Mouse (Mus musculus): Measurements from ENCODE around the gene Tead3. TPM values are rescaled to one million over a fixed set of nuclear protein-coding genes. Genes with fewer than 3 reads are reported as not detected.

The Tead3 gene
- polyA plus RNA-seq (2012; rRNA removed) = 15.7 and 17.8 TPM in 2 replicates

DNA sequence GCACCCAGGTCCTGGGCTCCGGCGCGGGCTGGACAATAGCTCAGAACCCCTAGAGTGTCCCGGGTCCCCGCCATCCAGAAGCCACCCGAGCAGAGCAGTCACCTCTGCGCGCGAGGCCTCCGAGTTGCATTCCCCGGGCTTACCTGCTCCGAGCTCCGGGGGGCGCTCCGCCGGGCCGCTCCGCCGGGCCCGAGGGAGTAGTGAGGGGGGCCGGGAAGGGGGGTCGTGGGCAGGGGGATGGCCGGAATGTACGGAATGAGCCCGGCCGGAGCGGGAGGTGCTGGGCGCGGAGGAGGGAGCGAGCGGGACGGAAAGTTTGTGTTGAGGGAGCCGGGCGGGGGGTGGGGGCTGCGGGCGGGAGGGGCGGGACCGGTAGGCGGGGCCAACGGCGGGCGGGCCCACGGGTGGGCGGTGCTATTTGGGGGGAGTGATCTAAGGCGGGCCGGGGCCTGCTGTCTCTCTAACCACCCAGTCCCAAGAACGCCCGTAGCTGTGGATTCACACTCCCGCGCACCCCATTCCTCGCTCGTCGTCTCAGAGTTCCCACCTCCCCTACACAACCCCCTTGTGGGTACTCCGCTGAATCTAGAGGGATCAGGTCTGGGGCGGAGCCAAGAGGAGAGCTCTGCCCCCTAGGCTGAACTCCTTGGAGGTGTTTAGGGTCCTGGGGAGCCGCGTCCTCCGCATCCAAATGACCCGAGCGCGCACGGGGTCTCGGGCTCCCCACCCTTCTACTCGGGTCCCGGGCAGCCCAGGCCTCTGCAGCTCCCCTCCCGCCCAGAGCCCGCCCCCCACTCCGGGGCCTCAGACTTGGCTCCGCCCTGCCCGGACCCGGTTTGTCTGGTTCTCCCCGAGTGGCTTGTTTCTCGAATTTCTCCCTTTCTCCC is at the start of gene Tead3:
Gene Tead3 (minus strand): TSS at position 352 of the 887 bp plus-strand sequence.
- TF ChIP-seq POLR2A (IDR thresholded peaks at IDR 0.05; ENCODE audit: low read depth, low read length) (peak; percentile 43), CTCF (conservative IDR thresholded peaks at IDR 0.05; ENCODE audit: insufficient read depth, insufficient read length, low read depth, low read length) (no peak)

DNA sequence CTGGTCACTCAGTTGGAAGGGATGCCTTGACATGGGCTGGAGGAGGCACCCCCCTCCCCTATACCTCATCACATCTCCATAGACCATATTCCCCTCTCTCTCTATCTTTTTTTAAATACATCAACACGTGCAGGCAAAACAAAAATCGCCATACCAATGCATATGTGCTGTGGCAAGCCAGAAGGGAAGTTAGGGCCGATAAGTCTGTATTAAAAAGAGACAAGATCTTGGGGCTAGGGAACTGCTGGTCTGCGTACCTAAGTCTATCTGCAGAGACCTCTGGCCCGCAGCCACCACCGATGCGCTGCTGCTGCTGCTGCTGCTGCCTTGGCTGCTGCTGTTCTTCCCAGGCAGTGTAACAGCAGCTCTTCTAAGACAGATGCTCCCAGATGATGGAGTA is 44.4 kb upstream of the Tead3 start:
- DNase-seq = no peak
- no peak for TF ChIP-seq CTCF (conservative IDR thresholded peaks at IDR 0.05; ENCODE audit: insufficient read depth, insufficient read length, low read depth, low read length)
- TF ChIP-seq POLR2A (IDR thresholded peaks at IDR 0.05; ENCODE audit: low read depth, low read length) = no peak
- H3K4me3 ChIP-seq (ENCODE audit: insufficient read depth, low read depth, low read length) = no peak overlapping the region
- WGBS = 93% methylated on average over 7 of the region's 7 CpGs
- H3K4me1 ChIP-seq (ENCODE audit: control insufficient read depth, insufficient read depth, low read length) = no peaks in the 10 kb centered on the region
- no peaks in the 10 kb centered on the region for H3K27me3 ChIP-seq (replicated peaks; ENCODE audit: control insufficient read depth, insufficient read depth, low read length)
- no peaks in the 10 kb centered on the region; the same call in 1 of the 2 replicates for H3K36me3 ChIP-seq (ENCODE audit: control insufficient read depth, insufficient read depth, low read length)
- no peak overlapping the region for H3K27ac ChIP-seq (ENCODE audit: insufficient read depth, low read depth, low read length)

More for the DNA sequence above, at the start of gene Tead3:
- DNase-seq = peak; percentile 83
- peak within 1 kb of the TSS; percentile 88 for H3K27ac ChIP-seq (ENCODE audit: insufficient read depth, low read depth, low read length)
- WGBS = 2% methylated on average over 65 of the region's 73 CpGs
- H3K27me3 ChIP-seq (replicated peaks; ENCODE audit: control insufficient read depth, insufficient read depth, low read length) = no peaks in the 10 kb centered on the region
- no peaks in the 10 kb centered on the region for H3K36me3 ChIP-seq (ENCODE audit: control insufficient read depth, insufficient read depth, low read length)
- peaks cover 7% of the 10 kb centered on the region; the same call in 1 of the 2 replicates for H3K4me1 ChIP-seq (ENCODE audit: control insufficient read depth, insufficient read depth, low read length)
- peak within 1 kb of the TSS; percentile 75 for H3K4me3 ChIP-seq (ENCODE audit: insufficient read depth, low read depth, low read length)

DNA sequence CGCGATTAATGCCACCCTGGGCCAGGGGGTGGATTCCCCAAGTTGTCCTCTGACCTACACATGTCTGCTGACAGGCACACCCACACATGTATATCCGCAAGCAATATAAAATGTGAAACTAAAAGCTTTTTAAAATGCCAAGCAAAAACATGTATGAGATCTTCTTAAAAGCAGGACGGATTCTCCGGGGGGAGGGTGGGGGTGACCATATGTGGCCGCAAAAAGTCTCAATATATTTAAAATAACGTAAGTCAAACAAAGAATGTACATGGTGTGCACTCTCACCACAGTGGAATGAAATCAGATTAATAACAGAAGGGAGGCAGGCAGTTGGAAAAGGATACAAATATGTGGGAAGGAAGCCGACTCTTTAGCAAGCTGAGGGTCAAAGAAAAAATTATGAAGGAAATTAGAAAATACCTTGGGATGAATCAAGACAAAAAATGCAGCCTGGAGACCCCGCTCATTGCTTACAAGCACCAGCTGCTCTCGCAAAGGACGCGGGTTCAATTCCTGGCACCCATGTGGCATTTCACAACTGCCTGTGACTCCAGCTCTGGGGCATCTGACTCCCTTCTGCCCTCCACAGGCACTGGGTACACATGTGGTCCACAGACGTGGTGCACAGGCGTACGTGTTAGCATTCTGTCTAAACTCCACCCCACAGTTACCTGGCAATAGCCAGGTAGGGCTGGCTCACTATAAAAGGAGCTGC is 43.6 kb upstream of the Tead3 start:
- TF ChIP-seq POLR2A (IDR thresholded peaks at IDR 0.05; ENCODE audit: low read depth, low read length) (no peak), CTCF (conservative IDR thresholded peaks at IDR 0.05; ENCODE audit: insufficient read depth, insufficient read length, low read depth, low read length) (no peak)
- no peak for DNase-seq
- Histone ChIP-seq H3K27ac (ENCODE audit: insufficient read depth, low read depth, low read length) (no peak overlapping the region), H3K4me1 (ENCODE audit: control insufficient read depth, insufficient read depth, low read length) (no peaks in the 10 kb centered on the region), H3K36me3 (ENCODE audit: control insufficient read depth, insufficient read depth, low read length) (no peaks in the 10 kb centered on the region; the same call in 1 of the 2 replicates), H3K4me3 (ENCODE audit: insufficient read depth, low read depth, low read length) (no peak overlapping the region), H3K27me3 (replicated peaks; ENCODE audit: control insufficient read depth, insufficient read depth, low read length) (no peaks in the 10 kb centered on the region)
- WGBS = 69% methylated on average over 15 of the region's 15 CpGs

DNA sequence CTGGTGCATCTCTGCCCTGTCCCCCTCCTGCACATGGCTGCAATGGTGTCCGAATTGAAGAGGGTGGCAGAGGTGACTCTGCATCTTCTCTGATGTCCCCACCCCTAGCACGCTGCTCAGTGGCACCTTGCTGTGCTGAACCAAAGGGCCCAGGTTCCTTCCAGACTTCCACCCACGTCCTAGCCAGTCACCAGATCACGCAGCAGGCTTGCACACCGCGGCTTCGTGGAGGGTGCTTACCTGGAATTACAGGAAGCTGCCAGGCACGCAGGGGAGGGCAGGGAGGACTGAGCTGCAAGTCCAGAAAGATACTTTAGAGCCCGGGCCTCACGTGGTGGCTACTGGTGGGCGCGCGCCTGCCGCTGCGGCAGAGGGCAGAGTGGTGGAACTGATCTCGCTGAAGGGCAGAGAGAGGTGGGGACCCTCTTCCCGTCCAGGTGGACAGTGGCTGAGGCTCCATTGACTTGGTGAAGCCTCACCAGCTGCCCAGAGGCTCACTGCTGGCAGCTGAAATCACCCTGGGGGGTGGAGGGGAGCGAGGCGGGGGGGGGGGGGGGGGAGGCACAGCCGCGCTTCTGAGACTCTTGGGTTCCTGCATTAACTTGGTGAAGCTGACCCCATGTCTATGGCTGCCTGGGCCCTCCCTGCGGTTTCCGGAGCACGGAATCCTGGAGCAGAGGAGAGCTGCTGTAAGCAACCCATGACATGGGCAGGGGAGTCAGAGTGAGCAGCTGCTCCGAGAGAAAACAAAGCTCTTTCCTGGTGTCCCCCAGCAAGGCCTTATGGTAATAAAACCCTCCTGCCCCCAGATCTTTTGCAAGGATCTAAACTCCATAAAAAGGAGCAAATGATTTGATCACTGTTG is 41.2 kb upstream of the Tead3 start:
- no peak for DNase-seq
- Histone ChIP-seq H3K4me1 (ENCODE audit: control insufficient read depth, insufficient read depth, low read length) (no peaks in the 10 kb centered on the region), H3K27ac (ENCODE audit: insufficient read depth, low read depth, low read length) (no peak overlapping the region), H3K27me3 (replicated peaks; ENCODE audit: control insufficient read depth, insufficient read depth, low read length) (no peaks in the 10 kb centered on the region), H3K4me3 (ENCODE audit: insufficient read depth, low read depth, low read length) (no peak overlapping the region), H3K36me3 (ENCODE audit: control insufficient read depth, insufficient read depth, low read length) (no peaks in the 10 kb centered on the region)
- TF ChIP-seq CTCF (conservative IDR thresholded peaks at IDR 0.05; ENCODE audit: insufficient read depth, insufficient read length, low read depth, low read length) = no peak
- no peak for TF ChIP-seq POLR2A (IDR thresholded peaks at IDR 0.05; ENCODE audit: low read depth, low read length)
- 15% methylated on average over 24 of the region's 25 CpGs for WGBS

DNA sequence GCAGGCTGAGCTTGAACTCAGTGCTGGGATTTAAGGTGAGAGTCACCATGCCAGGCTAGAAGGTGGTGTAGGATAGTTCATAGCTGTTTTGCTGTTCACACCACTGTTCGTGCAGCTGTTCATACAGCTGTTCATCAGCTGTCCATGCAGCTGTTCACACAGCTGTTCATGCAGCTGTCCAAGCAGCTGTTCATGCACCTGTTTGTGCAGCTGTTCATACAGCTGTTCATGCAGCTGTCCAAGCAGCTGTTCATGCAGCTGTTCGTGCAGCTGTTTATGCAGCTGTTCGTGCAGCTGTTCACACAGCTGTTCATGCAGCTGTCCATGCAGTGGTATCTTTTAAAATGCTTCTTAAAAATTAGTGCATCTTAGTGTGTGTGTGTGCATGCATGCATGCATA is 37.9 kb upstream of the Tead3 start:
- WGBS = 87% methylated on average over 3 of the region's 3 CpGs
- H3K36me3 ChIP-seq (ENCODE audit: control insufficient read depth, insufficient read depth, low read length) = no peaks in the 10 kb centered on the region
- no peak overlapping the region for H3K27ac ChIP-seq (ENCODE audit: insufficient read depth, low read depth, low read length)
- no peak for DNase-seq
- no peaks in the 10 kb centered on the region; the same call in 1 of the 2 replicates for H3K4me1 ChIP-seq (ENCODE audit: control insufficient read depth, insufficient read depth, low read length)
- TF ChIP-seq POLR2A (IDR thresholded peaks at IDR 0.05; ENCODE audit: low read depth, low read length) (no peak), CTCF (conservative IDR thresholded peaks at IDR 0.05; ENCODE audit: insufficient read depth, insufficient read length, low read depth, low read length) (no peak)
- H3K27me3 ChIP-seq (replicated peaks; ENCODE audit: control insufficient read depth, insufficient read depth, low read length) = no peaks in the 10 kb centered on the region
- no peak overlapping the region for H3K4me3 ChIP-seq (ENCODE audit: insufficient read depth, low read depth, low read length)

DNA sequence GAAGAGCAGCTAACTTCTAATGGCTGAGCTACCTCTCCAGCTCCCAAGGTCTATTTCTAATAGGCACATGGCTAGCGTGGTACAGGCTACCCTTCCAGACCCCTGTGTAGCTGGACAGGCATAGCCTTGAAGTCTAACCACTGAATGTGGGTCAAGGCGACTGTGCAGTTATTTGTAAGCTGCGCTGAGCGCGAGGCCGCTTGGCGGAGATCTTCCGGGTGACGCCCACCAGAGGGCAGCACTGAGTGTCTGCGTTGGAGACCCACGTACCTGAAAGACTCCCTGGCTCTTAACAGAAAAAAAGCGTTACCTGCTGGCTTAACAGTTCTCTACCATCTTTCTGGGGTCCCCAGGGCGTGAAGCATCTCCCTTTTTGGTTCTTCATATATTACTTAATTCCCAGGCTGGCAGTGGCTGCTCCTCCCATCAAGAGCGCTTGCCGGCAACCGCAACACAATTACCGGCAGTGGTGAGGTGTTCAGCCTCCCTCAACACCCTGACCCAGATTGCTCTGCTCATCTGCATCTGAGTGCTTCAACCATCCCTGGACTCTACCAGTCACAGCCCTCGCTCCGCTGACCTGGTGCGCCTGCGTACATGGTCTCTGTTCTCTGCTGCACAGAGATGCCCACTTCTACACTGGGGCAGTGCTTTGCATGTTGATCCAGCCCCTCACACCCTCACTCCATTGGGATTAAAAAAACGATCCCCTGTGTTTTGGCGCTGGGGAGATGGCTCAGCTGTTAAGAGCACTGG is 35.7 kb upstream of the Tead3 start:
- 9% methylated on average over 23 of the region's 23 CpGs for WGBS
- H3K27me3 ChIP-seq (replicated peaks; ENCODE audit: control insufficient read depth, insufficient read depth, low read length) = no peaks in the 10 kb centered on the region
- no peaks in the 10 kb centered on the region; the same call in 1 of the 2 replicates for H3K4me1 ChIP-seq (ENCODE audit: control insufficient read depth, insufficient read depth, low read length)
- no peak overlapping the region for H3K27ac ChIP-seq (ENCODE audit: insufficient read depth, low read depth, low read length)
- peak; percentile 83 for DNase-seq
- H3K4me3 ChIP-seq (ENCODE audit: insufficient read depth, low read depth, low read length) = no peak overlapping the region
- H3K36me3 ChIP-seq (ENCODE audit: control insufficient read depth, insufficient read depth, low read length) = no peaks in the 10 kb centered on the region
- TF ChIP-seq CTCF (conservative IDR thresholded peaks at IDR 0.05; ENCODE audit: insufficient read depth, insufficient read length, low read depth, low read length) = peak; percentile 91
- no peak for TF ChIP-seq POLR2A (IDR thresholded peaks at IDR 0.05; ENCODE audit: low read depth, low read length)
